Mouse (Mus musculus) stomach, postnatal 0 days (tissue): ENCODE results near the gene Pcnx2.

ENCODE experiments used
- CTCF ChIP-seq: IDR thresholded peaks from 2 replicates; pipeline ENCODE4 v1.5.1; 2016; ENCODE audit warnings: antibody characterized with exemption, low read depth, mild to moderate bottlenecking, moderate library complexity
- EP300 ChIP-seq: optimal IDR thresholded peaks from 2 replicates; pipeline ENCODE3; 2016; ENCODE audit warnings: antibody characterized with exemption

- TF ChIP-seq CTCF, result no peak
- no peak for TF ChIP-seq EP300
These were observed 120.5 kb downstream of the Pcnx2 start for GRCm38 (mm10) chr8:125777478-125778164.
